Mouse (Mus musculus) small intestine, adult 2 months (tissue): ENCODE measurements around the gene Rhov. TPM values are rescaled to one million over a fixed set of nuclear protein-coding genes. Genes with fewer than 3 reads are reported as not detected.

ENCODE experiments used
- H3K27ac ChIP-seq: fragments of 200-500 bp; 2 replicates; pipeline ENCODE4 v1.5.1; 2012; ENCODE audit warnings: low read depth, low read length, control low read depth, inconsistent platforms; ENCODE audit not compliant: insufficient read depth
- H3K27me3 ChIP-seq: fragments of 200-500 bp; 2 replicates; pipeline ENCODE4 v1.6.1; 2012; ENCODE audit warnings: mild to moderate bottlenecking, moderate library complexity, low read length, inconsistent platforms; ENCODE audit not compliant: control insufficient read depth, insufficient read depth
- H3K36me3 ChIP-seq: fragments of 200-500 bp; 2 replicates; pipeline ENCODE4 v1.6.1; 2012; ENCODE audit warnings: mild to moderate bottlenecking, low read length, control low read depth, inconsistent platforms; ENCODE audit not compliant: control insufficient read depth, insufficient read depth
- H3K4me1 ChIP-seq: fragments of 200-500 bp; 2 replicates; pipeline ENCODE4 v1.6.1; 2012; ENCODE audit warnings: low read length, inconsistent platforms, mixed read lengths; ENCODE audit not compliant: control insufficient read depth, insufficient read depth, insufficient read length
- H3K4me3 ChIP-seq: fragments of 200-500 bp; 2 replicates; pipeline ENCODE4 v1.5.1; 2012; ENCODE audit warnings: low read depth, mild to moderate bottlenecking, control low read depth, inconsistent platforms, low read length, moderate library complexity
- CTCF ChIP-seq: fragments of 200-500 bp; IDR thresholded peaks from 2 replicates; pipeline ENCODE4 v1.5.1; 2012; ENCODE audit warnings: low read depth, mild to moderate bottlenecking, control low read depth, inconsistent platforms, low read length, moderate library complexity, mixed read lengths; ENCODE audit not compliant: insufficient replicate concordance, insufficient read length; ENCODE audit errors: extremely low read depth
- POLR2A ChIP-seq: fragments of 200-500 bp; IDR thresholded peaks from 2 replicates; pipeline ENCODE4 v1.6.1; 2012; ENCODE audit warnings: low read depth, mild to moderate bottlenecking, control low read depth, inconsistent platforms, low read length, moderate library complexity
- WGBS: fragments of 180-500 bp; shearing (Covaris S2); methylation state at CpG from one replicate; pipeline ENCODE4 v1.1.7; 2018; 5-methylcytosine and 5-hydroxymethylcytosine counted together
- polyA plus RNA-seq: library from polyadenylated mRNA; depleted of rRNA; stranded (reverse); fragments of >200 nt; gene quantifications from 2 replicates; pipeline ENCODE4 v1.2.3, GENCODE M21; 2012

Gene Rhov
- polyA plus RNA-seq, 1 experiment = 3.0 TPM

- no peak overlapping the region for H3K4me3 ChIP-seq
- WGBS = 89% methylated on average over 5 of the region's 5 CpGs
- no peaks in the 10 kb centered on the region for H3K27me3 ChIP-seq
- no peak overlapping the region for H3K27ac ChIP-seq
- TF ChIP-seq POLR2A (no peak), CTCF (no peak)
- peaks cover 5% of the 10 kb centered on the region; the same call in 1 of the 2 replicates for H3K4me1 ChIP-seq
- H3K36me3 ChIP-seq = peaks cover 59% of the 10 kb centered on the region
Measured at GRCm38 (mm10) chr2:119292281-119292680, 21.2 kb upstream of the Rhov start.

DNA sequence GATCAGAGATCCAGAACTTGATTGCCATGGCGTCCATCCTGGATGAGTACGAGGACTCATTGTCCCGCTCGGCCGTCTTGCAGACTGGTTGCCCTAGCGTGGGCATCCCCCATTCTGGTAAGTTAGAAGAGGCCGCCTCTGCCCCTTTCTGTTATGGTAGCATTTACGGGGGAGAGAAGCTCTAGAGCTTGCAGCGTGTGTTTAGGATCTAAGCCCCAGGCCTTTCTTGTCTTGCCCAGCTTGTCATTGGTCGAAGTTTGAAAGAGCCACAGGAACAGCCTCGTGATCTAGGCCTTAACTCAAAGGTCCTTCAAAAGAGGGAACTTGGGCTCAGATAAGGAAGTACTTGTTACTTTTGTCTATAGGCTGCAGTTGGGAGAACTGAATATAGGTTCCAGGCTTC lies 17.9 kb upstream of the Rhov start:
- peaks cover 7% of the 10 kb centered on the region; the same call in 1 of the 2 replicates for H3K4me1 ChIP-seq
- H3K4me3 ChIP-seq = peak overlapping the region; percentile 79
- peak overlapping the region; percentile 80 for H3K27ac ChIP-seq
- peaks cover 35% of the 10 kb centered on the region for H3K36me3 ChIP-seq
- under 1% methylated on average over 11 of the region's 11 CpGs for WGBS
- TF ChIP-seq POLR2A = no peak
- H3K27me3 ChIP-seq = no peaks in the 10 kb centered on the region

GRCm38 (mm10) chr2:119288270-119288882 lies 17.3 kb upstream of the Rhov start, which contains the start of gene Vps18:
Gene Vps18 (plus strand): TSS chr2:119288740.
- no peaks in the 10 kb centered on the region for H3K27me3 ChIP-seq
- H3K36me3 ChIP-seq = peaks cover 28% of the 10 kb centered on the region
- H3K4me3 ChIP-seq = peak within 1 kb of the TSS; percentile 79
- peak within 1 kb of the TSS; percentile 80 for H3K27ac ChIP-seq
- H3K4me1 ChIP-seq = peaks cover 7% of the 10 kb centered on the region; the same call in 1 of the 2 replicates
- TF ChIP-seq CTCF (peak; percentile 99), POLR2A (peak; percentile 59; the same call in 1 of the 2 replicates)
- WGBS = 1% methylated on average over 31 of the region's 31 CpGs

DNA sequence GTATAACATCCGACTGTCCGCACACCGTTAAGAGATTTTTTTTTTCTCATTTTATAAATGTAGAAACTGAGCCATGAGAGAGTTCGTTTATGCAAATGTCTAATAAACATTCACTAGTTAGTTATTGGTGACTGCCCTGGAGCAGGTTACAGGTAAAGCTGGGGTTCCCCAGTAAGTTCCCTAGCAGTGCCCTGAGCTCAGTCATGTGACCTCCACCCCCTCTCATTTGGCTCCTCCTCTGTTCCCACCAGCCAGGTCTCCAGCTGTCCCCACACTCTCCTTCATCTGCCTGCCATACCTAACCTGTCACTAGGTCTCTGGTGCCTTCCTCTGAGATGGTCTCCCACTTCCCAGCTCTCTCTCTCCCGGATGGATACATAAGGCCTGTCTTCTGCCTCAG lies 16.3 kb upstream of the Rhov start:
- WGBS = 92% methylated on average over 5 of the region's 5 CpGs
- no peaks in the 10 kb centered on the region for H3K27me3 ChIP-seq
- H3K27ac ChIP-seq = no peak overlapping the region
- peaks cover 20% of the 10 kb centered on the region for H3K36me3 ChIP-seq
- H3K4me1 ChIP-seq = peaks cover 7% of the 10 kb centered on the region; the same call in 1 of the 2 replicates
- TF ChIP-seq CTCF (no peak), POLR2A (no peak)
- no peak overlapping the region for H3K4me3 ChIP-seq

GRCm38 (mm10) chr2:119281899-119282565 lies 11.0 kb upstream of the Rhov start:
- TF ChIP-seq CTCF (no peak), POLR2A (no peak)
- Histone ChIP-seq H3K4me3 (no peak overlapping the region), H3K4me1 (0 out of 2 replicates have a peak, but pooled peaks cover 2% of the 10 kb centered on the region), H3K27ac (no peak overlapping the region), H3K27me3 (no peaks in the 10 kb centered on the region), H3K36me3 (no peaks in the 10 kb centered on the region)
- 50% methylated on average over 7 of the region's 7 CpGs for WGBS

GRCm38 (mm10) chr2:119277810-119278209 lies 6.7 kb upstream of the Rhov start:
- Histone ChIP-seq H3K27me3 (no peaks in the 10 kb centered on the region), H3K4me3 (no peak overlapping the region), H3K4me1 (no peaks in the 10 kb centered on the region), H3K27ac (no peak overlapping the region), H3K36me3 (no peaks in the 10 kb centered on the region)
- WGBS = 93% methylated on average over 23 of the region's 23 CpGs
- TF ChIP-seq CTCF = no peak
- TF ChIP-seq POLR2A = no peak

- TF ChIP-seq POLR2A (no peak), CTCF (no peak)
- 85% methylated on average over 7 of the region's 7 CpGs for WGBS
- H3K27me3 ChIP-seq = no peaks in the 10 kb centered on the region
- no peaks in the 10 kb centered on the region for H3K36me3 ChIP-seq
- H3K4me3 ChIP-seq = no peak overlapping the region
- H3K27ac ChIP-seq = no peak overlapping the region
- H3K4me1 ChIP-seq = no peaks in the 10 kb centered on the region
Measured at GRCm38 (mm10) chr2:119276926-119277325, 5.9 kb upstream of the Rhov start.
